In genomic region chr2:146898977-146899376, GRCm38 (mm10) we compare ENCODE assay signal across 12 mouse cellular contexts. TPM values are rescaled to one million over a fixed set of nuclear protein-coding genes. Genes with fewer than 3 reads are reported as not detected.
DNase-seq lines count a peak whose midpoint lies in the region; ATAC-seq and TF ChIP-seq lines count a peak whose summit lies in the region.
"Had no signal": no experiment of that assay in that cellular context is flagged by ENCODE, and none has a peak within 500 bp of the region (broad histone marks: within the 10 kb centered on the region; RNA-seq: fewer than 3 reads in every experiment).

No protein-coding gene starts in this region.

- ATAC-seq in liver, postnatal 0 days: no peak
- ATAC-seq in liver, embryonic 11.5 days (replicated peaks; ENCODE audit: low FRiP score): no peak
- ATAC-seq in G1E (ENCODE audit: extremely low read depth, insufficient number of reproducible peaks, low FRiP score, poor library complexity, severe bottlenecking): peak; percentile 63; the same call in 1 of the 2 replicates

- DNase-seq in gastrocnemius, adult 2 months: no peak
- DNase-seq in gastrocnemius, postnatal 25 days: no peak
- no peak for DNase-seq in liver, postnatal 0 days
- no peak for DNase-seq in liver, embryonic 11.5 days (ENCODE audit: low spot score)
- no peak for DNase-seq in G1E (ENCODE audit: low spot score)
- DNase-seq in lung, postnatal 36 days: peak; percentile 60
- no peak for DNase-seq in ovary, postnatal 36 days (ENCODE audit: low spot score)
- DNase-seq in right cerebral cortex, postnatal 25 days: no peak
- DNase-seq: adrenal gland, adult 2 months had no signal

- H3K36me3 ChIP-seq in liver, postnatal 0 days (replicated peaks; ENCODE audit: insufficient read depth, low read length): no peaks in the 10 kb centered on the region
- no peaks in the 10 kb centered on the region for H3K36me3 ChIP-seq in liver, embryonic 11.5 days (ENCODE audit: control insufficient read depth, insufficient read depth, low read length)
- H3K36me3 ChIP-seq in G1E (replicated peaks): peaks cover 20% of the 10 kb centered on the region
- H3K36me3 ChIP-seq: embryonic facial prominence, embryonic 12.5 days had no signal

- no peak overlapping the region for H3K4me3 ChIP-seq in gastrocnemius, adult 2 months
- no peak overlapping the region for H3K4me3 ChIP-seq in liver, postnatal 0 days (ENCODE audit: low read depth, low read length)
- no peak overlapping the region for H3K4me3 ChIP-seq in liver, embryonic 11.5 days (ENCODE audit: low read depth, low read length)
- H3K4me3 ChIP-seq in G1E (ENCODE audit: low read depth, low read length): no peak overlapping the region
- H3K4me3 ChIP-seq: embryonic facial prominence, embryonic 12.5 days; limb, embryonic 12.5 days; midbrain, embryonic 10.5 days had no signal

- H3K27me3 ChIP-seq in liver, postnatal 0 days (ENCODE audit: insufficient read depth, low read length): no peaks in the 10 kb centered on the region
- H3K27me3 ChIP-seq in liver, embryonic 11.5 days (replicated peaks; ENCODE audit: control insufficient read depth, insufficient read depth, low read length): no peaks in the 10 kb centered on the region
- no peaks in the 10 kb centered on the region for H3K27me3 ChIP-seq in G1E (ENCODE audit: insufficient read depth, low read length)
- H3K27me3 ChIP-seq: embryonic facial prominence, embryonic 12.5 days; limb, embryonic 12.5 days had no signal

- no peak overlapping the region for H3K9ac ChIP-seq in liver, postnatal 0 days (replicated peaks)
- H3K9ac ChIP-seq in liver, embryonic 11.5 days (ENCODE audit: low read depth, low read length): no peak overlapping the region
- H3K9ac ChIP-seq: embryonic facial prominence, embryonic 12.5 days; limb, embryonic 12.5 days had no signal

- TF ChIP-seq EP300 in liver, postnatal 0 days (IDR thresholded peaks at IDR 0.05; ENCODE audit: low read depth): no peak

- intact Hi-C loops in gastrocnemius, adult 2 months (cut with DNase I): no loop called here

- H3K27ac ChIP-seq in gastrocnemius, adult 2 months: no peak overlapping the region
- no peak overlapping the region for H3K27ac ChIP-seq in liver, postnatal 0 days (ENCODE audit: low read depth)
- no peak overlapping the region for H3K27ac ChIP-seq in liver, embryonic 11.5 days (ENCODE audit: low read depth, low read length)
- H3K27ac ChIP-seq: embryonic facial prominence, embryonic 12.5 days; limb, embryonic 12.5 days; midbrain, embryonic 10.5 days had no signal

- TF ChIP-seq CTCF in gastrocnemius, adult 2 months (IDR thresholded peaks at IDR 0.05): peak; percentile 50
- peak; percentile 56 for TF ChIP-seq CTCF in liver, postnatal 0 days (IDR thresholded peaks at IDR 0.05; ENCODE audit: low read depth)
- TF ChIP-seq CTCF in G1E (IDR thresholded peaks at IDR 0.05; ENCODE audit: low read depth, low read length): no peak

- H3K9me3 ChIP-seq in liver, postnatal 0 days (ENCODE audit: low read length): no peaks in the 10 kb centered on the region
- H3K9me3 ChIP-seq in liver, embryonic 11.5 days (ENCODE audit: control insufficient read depth, low read length): no peaks in the 10 kb centered on the region
- H3K9me3 ChIP-seq in G1E (replicated peaks): no peaks in the 10 kb centered on the region
- H3K9me3 ChIP-seq: embryonic facial prominence, embryonic 12.5 days; limb, embryonic 12.5 days; midbrain, embryonic 10.5 days had no signal

- no peak overlapping the region for H3K4me2 ChIP-seq in liver, postnatal 0 days (ENCODE audit: low read depth, low read length)
- no peak overlapping the region for H3K4me2 ChIP-seq in liver, embryonic 11.5 days
- H3K4me2 ChIP-seq: embryonic facial prominence, embryonic 12.5 days; limb, embryonic 12.5 days had no signal

- no peaks in the 10 kb centered on the region for H3K4me1 ChIP-seq in liver, postnatal 0 days (ENCODE audit: insufficient read depth)
- no peaks in the 10 kb centered on the region for H3K4me1 ChIP-seq in liver, embryonic 11.5 days (replicated peaks; ENCODE audit: control insufficient read depth, insufficient read depth, low read length)
- H3K4me1 ChIP-seq in G1E (ENCODE audit: insufficient read depth, low read depth, low read length): no peaks in the 10 kb centered on the region
- H3K4me1 ChIP-seq: embryonic facial prominence, embryonic 12.5 days; limb, embryonic 12.5 days; midbrain, embryonic 10.5 days had no signal

RNA-seq across cellular contexts. Expression of gene Kiz, which starts 43.3 kb away (rescaled TPM):
- total RNA-seq in gastrocnemius, adult 2 months (2021): 10 to 100 TPM; 56.1 to 57.2 TPM
- total RNA-seq in gastrocnemius, postnatal 25 days (2021): 10 to 100 TPM; 33.9 to 37.8 TPM
- polyA plus RNA-seq in liver, postnatal 0 days (2015; fragmentation: Nextera tagmentation; extraction: Ambion mirVana): 8.2 and 8.5 TPM in 2 replicates
- 17.2 and 22.3 TPM in 2 replicates for polyA plus RNA-seq in liver, embryonic 11.5 days (2014; fragmentation: Nextera tagmentation; extraction: Ambion mirVana)
- total RNA-seq in G1E (2014; fragmentation: Nextera tagmentation) (56.7 and 78.6 TPM in 2 replicates), G1E (2017) (40.5 and 44.6 TPM in 2 replicates)
- 9.7 and 10.5 TPM in 2 replicates for polyA plus RNA-seq in G1E (2012)
